Mouse (Mus musculus): ENCODE measurements around the gene Tmed5. TPM values are rescaled to one million over a fixed set of nuclear protein-coding genes. Genes with fewer than 3 reads are reported as not detected.

The Tmed5 gene
- total RNA-seq, 2 experiments from 2014 or later, result 22.3 to 26.3 TPM

DNA sequence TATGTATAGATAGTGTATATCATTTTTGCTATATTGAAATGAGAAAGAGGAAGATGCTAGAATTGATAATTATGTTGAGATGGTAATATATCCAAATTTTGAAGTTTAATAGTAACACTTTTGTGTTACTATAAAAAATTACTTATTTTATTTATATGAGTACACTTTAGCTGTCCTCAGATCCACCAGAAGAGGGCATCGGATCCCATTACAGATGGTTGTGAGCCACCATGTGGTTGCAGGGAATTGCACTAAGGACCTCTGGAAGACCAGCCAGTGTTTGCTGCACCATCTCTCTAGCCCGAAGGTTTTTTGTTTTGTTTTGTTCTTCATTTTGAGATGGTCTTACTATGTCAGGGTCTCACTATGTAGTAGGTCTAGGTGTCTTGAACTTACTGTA lies 47.0 kb downstream of the Tmed5 start:
- H3K27ac ChIP-seq, result no peak overlapping the region
- peak; percentile 64 for TF ChIP-seq CTCF (conservative IDR thresholded peaks at IDR 0.05)
- H3K4me3 ChIP-seq, result no peak overlapping the region
- no peak for DNase-seq (ENCODE audit: low spot score in 2 of 2)

DNA sequence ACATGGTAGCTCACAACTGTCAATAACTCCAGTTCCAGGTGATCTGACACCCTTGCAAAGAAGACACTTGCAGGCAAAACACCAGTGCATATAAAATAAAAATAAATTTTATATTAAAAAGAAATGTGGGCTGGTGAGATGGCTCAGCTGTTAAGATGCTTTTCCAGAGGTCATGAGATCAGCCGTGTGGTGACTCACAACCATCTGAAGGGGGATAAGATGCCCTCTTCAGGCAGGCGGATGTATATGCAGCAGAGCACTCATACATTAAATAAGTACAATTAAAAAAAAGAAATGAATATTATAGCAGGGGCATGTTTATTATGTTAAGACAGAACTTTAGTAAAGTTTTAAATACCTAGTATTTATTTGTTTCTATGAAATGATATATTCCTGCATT lies 50.0 kb downstream of the Tmed5 start:
- H3K4me3 ChIP-seq, result no peak overlapping the region
- peak; percentile 71 for TF ChIP-seq CTCF (conservative IDR thresholded peaks at IDR 0.05)
- no peak for DNase-seq (ENCODE audit: low spot score in 2 of 2)
- H3K27ac ChIP-seq, result no peak overlapping the region

DNA sequence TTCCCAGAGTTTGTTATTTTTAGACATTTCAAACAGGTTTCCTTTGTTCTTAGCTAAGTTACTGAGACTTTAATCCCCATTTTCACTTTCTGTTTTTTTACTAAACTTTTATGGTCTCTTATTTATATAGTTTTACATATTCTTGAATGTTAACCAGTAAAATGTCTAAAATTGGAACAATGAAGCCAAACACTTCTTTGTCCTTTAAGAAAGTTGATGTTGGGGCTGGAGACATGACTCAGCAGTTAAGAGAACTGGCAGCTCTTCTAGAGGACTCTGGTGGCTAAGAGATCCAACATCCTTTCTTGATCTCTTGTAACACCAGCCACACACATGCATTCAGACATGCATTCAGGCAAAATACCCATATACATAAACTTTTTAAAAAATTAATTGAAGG lies 52.8 kb downstream of the Tmed5 start:
- DNase-seq (ENCODE audit: low spot score in 2 of 2), result no peak
- Histone ChIP-seq H3K4me3 (no peak overlapping the region), H3K27ac (0 out of 2 replicates have a peak overlapping the region, but pooled peaks have one; percentile 29)
- no peak for TF ChIP-seq CTCF (conservative IDR thresholded peaks at IDR 0.05)

- Histone ChIP-seq H3K4me3 (no peak overlapping the region), H3K27ac (no peak overlapping the region)
- no peak for TF ChIP-seq CTCF (conservative IDR thresholded peaks at IDR 0.05)
- DNase-seq (ENCODE audit: low spot score in 2 of 2), result no peak
These were observed 55.4 kb downstream of the Tmed5 start for GRCm38 (mm10) chr5:108076833-108077540.

DNA sequence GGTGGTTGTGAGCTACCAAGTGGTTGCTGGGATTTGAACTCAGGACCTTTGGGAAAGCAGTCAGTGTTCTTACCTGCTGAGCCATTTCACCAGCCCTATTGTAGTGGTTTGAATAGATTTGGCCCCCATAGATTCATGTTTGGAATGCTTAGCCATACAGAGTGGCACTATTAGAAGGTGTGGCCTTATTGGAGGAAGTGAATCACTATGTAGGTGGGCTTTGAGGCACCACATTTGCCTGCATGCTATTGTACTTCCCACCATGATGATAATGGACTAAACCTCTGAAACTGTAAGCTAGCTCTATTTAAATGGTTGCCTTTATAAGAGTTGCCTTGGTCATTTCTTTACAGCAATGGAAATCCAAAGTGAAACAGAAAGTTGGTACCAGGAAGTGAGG lies 56.2 kb downstream of the Tmed5 start:
- Histone ChIP-seq H3K27ac (no peak overlapping the region), H3K4me3 (no peak overlapping the region)
- no peak for TF ChIP-seq CTCF (conservative IDR thresholded peaks at IDR 0.05)
- DNase-seq (ENCODE audit: low spot score in 2 of 2), result no peak

DNA sequence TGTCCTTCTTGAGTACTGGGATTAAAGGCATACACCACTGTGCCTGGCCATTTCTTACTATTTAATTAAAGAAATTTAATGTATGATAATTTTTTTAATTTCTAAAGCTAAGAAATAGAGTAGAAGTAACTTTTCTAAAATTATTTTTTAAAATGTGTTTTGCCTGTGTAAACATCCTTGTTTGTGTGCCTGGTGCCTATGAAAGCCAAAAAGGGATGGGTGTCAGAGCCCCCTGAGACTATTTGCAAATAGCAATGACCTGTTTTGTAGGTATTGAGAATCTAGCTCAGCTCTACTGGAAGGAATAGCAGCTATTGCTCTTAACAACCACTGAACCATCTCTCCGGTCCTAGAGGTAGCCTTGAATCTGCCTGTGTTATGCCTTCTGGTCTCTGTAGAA lies 60.1 kb downstream of the Tmed5 start:
- no peak for TF ChIP-seq CTCF (conservative IDR thresholded peaks at IDR 0.05)
- Histone ChIP-seq H3K27ac (no peak overlapping the region), H3K4me3 (no peak overlapping the region)
- DNase-seq (ENCODE audit: low spot score in 2 of 2), result no peak

DNA sequence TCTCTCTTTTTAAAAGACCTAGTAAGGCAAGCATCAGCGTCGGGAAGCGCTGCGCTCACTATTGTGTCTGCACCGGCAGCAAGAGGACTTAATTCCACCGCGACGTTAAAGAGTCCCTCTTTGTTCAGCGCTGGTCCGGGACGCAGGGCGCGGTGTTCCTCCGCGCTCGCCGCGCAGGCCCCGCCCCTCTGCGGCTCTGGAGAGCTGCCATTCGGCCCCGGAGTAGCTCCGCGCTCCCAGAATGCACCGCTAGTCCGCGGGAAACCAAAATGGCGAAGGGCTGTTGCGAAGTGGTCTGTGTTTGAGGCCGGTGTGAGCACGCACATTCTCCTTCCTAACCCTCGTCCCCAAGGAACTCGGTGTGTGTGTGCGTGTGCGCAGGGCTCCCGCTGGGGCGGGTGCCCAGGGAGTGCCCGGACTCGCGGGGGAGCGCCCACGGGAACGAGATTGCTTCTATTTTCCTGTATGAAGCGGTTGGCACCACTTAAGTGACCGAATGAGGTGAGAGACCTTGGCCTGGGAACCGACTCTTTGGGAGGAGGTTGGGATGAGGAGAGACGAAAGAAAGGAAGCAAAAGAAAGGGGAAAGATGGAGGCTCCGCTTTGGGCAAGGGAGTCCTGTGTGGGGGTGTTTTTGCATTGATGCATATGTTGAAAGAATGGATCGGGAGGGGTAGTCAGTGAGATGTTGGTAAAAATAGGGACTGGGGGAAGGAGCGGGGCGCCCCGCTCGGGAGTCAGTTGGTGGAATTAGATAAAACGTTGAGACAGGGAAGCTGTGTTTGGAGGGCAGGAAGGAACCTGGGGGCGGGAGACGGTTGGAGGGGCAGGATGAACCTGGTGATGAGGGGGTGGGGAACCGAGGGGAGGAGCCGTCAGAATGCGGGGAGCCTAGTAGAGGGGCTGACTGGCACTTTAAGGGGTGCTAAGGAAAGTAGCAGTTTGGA lies 66.7 kb downstream of the Tmed5 start, which contains the start of gene Mtf2:
Gene Mtf2 (plus strand): TSS at position 210 of the 947 bp plus-strand sequence.
- peak; percentile 59 for TF ChIP-seq CTCF (conservative IDR thresholded peaks at IDR 0.05)
- H3K27ac ChIP-seq, result peak within 1 kb of the TSS; percentile 96
- DNase-seq (ENCODE audit: low spot score in 2 of 2), result peak; percentile 95 to 98
- H3K4me3 ChIP-seq, result peak within 1 kb of the TSS; percentile 99

DNA sequence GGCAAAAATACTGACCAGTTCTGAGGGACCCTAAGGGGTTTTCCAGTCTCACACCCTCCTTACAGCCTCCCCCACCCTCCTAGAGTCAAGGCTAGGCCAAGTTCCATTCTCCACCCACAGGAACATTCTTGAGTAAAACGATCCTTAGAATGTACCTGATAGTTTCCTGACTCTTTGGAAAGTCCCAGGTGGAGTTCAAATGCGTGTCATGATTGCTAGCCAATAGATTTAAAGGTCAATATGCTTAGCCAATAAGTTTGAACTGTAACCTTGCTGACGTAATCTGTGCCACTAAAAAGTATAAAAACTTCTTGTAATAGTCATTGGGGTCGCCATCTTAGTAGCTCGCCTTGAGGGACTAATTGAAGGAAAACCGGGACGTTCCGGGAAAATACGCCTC lies 72.0 kb downstream of the Tmed5 start:
- no peak for TF ChIP-seq CTCF (conservative IDR thresholded peaks at IDR 0.05)
- no peak overlapping the region for H3K27ac ChIP-seq
- H3K4me3 ChIP-seq, result no peak overlapping the region
- DNase-seq (ENCODE audit: low spot score in 2 of 2), result no peak

Other genes starting within 250 kb of the Tmed5 start
- 10 to 100 TPM; 66.6 to 68.7 TPM for gene Rpl5, start 232.1 kb downstream of the Tmed5 start, total RNA-seq (2021)
- gene Fam69a, start 145.5 kb downstream of the Tmed5 start, total RNA-seq (2021), result 10 to 100 TPM; 36.2 to 40.0 TPM
- gene Mtf2, start 66.9 kb downstream of the Tmed5 start, total RNA-seq (2021), result 10 to 100 TPM; 54.9 to 57.3 TPM
- 1 to 10 TPM; 1.6 to 1.8 TPM for gene Ccdc18, start 255 bp upstream of the Tmed5 start, total RNA-seq (2021)
- gene Dr1, start 136.3 kb upstream of the Tmed5 start, total RNA-seq (2021), result 10 to 100 TPM; 40.2 to 42.8 TPM
- 10 to 100 TPM; 10.1 to 11.5 TPM for gene Pigg, start 180.0 kb upstream of the Tmed5 start, total RNA-seq (2021)
- 10 to 100 TPM; 55.6 to 57.4 TPM for gene Gm42517, start 235.3 kb upstream of the Tmed5 start, total RNA-seq (2021)

Measured in layer of hippocampus, adult 2 months (tissue).